Mouse (Mus musculus) forebrain, embryonic 14.5 days (tissue): Measurements from ENCODE around the gene Lin52. TPM values are rescaled to one million over a fixed set of nuclear protein-coding genes. Genes with fewer than 3 reads are reported as not detected.

Source experiments
- ATAC-seq: fragments of 200-750 bp; cut with Nextera tagmentation; 2 replicates; pipeline ENCODE4 v1.8.0; 2017; ENCODE audit warnings: mild to moderate bottlenecking, moderate library complexity
- DNase-seq: peaks from one replicate; pipeline ENCODE4 v3.0.0-alpha.2; 2015; ENCODE audit warnings: low spot score
- H3K27ac ChIP-seq: fragments of 300-500 bp; sonication (generic); 2 replicates; pipeline ENCODE4 v1.5.1; 2014; ENCODE audit warnings: low read depth, mild to moderate bottlenecking, control low read depth, low read length, moderate library complexity
- H3K27me3 ChIP-seq: fragments of 300-500 bp; sonication (generic); replicated peaks from 2 replicates; pipeline ENCODE4 v1.6.1; 2014; ENCODE audit warnings: low read length, control low read depth, mixed read lengths; ENCODE audit not compliant: control insufficient read depth, insufficient read depth
- H3K36me3 ChIP-seq: fragments of 300-500 bp; sonication (generic); 2 replicates; pipeline ENCODE4 v1.6.1; 2014; ENCODE audit warnings: low read length, control low read depth; ENCODE audit not compliant: control insufficient read depth, insufficient read depth
- H3K4me1 ChIP-seq: fragments of 300-500 bp; sonication (generic); 2 replicates; pipeline ENCODE4 v1.6.1; 2014; ENCODE audit warnings: antibody characterized with exemption, low read length, control low read depth; ENCODE audit not compliant: control insufficient read depth, insufficient read depth
- H3K4me2 ChIP-seq: fragments of 300-500 bp; sonication (generic); 2 replicates; pipeline ENCODE4 v1.6.1; 2014; ENCODE audit warnings: mild to moderate bottlenecking, control low read depth, low read length
- H3K4me3 ChIP-seq: fragments of 300-500 bp; sonication (generic); 2 replicates; pipeline ENCODE4 v1.5.1; 2014; ENCODE audit warnings: low read depth, low read length, control low read depth
- H3K9ac ChIP-seq: fragments of 300-500 bp; sonication (generic); 2 replicates; pipeline ENCODE4 v1.6.1; 2014; ENCODE audit warnings: mild to moderate bottlenecking, low read length, control low read depth, moderate library complexity
- H3K9me3 ChIP-seq: fragments of 300-500 bp; sonication (generic); replicated peaks from 2 replicates; pipeline ENCODE4 v1.6.1; 2016; ENCODE audit warnings: low read length, control low read depth, mixed read lengths; ENCODE audit not compliant: control insufficient read depth
- WGBS: fragments of 180-500 bp; shearing (Covaris S2); extraction: QIAGEN DNeasy Blood & Tissue Kit; methylation state at CpG from one replicate; pipeline ENCODE4 v1.1.7; 2014; 5-methylcytosine and 5-hydroxymethylcytosine counted together
- polyA plus RNA-seq: library from polyadenylated mRNA; unstranded; fragments of >200 nt; fragmentation: Nextera tagmentation; extraction: Ambion mirVana; gene quantifications from 2 replicates; pipeline ENCODE4 v1.2.1, GENCODE M21; 2014

The Lin52 gene
- polyA plus RNA-seq, 1 experiment from 2014 or later, result 41.2 TPM

- Histone ChIP-seq H3K36me3 (peaks cover 2% of the 10 kb centered on the region), H3K27me3 (no peaks in the 10 kb centered on the region), H3K4me1 (peaks cover 7% of the 10 kb centered on the region), H3K9me3 (no peaks in the 10 kb centered on the region), H3K27ac (peak overlapping the region; percentile 58; the same call in 1 of the 2 replicates), H3K4me2 (peak overlapping the region; percentile 82), H3K4me3 (peak overlapping the region; percentile 75), H3K9ac (peak overlapping the region; percentile 73)
- WGBS, result 2% methylated on average over 11 of the region's 11 CpGs
- ATAC-seq, result no peak
- no peak for DNase-seq
Measured at GRCm38 (mm10) chr12:84451801-84452200, 579 bp downstream of the Lin52 start.

GRCm38 (mm10) chr12:84456911-84457310, 5.7 kb downstream of the Lin52 start:
- no peak for ATAC-seq
- no peak for DNase-seq
- no peaks in the 10 kb centered on the region for H3K9me3 ChIP-seq
- WGBS, result 93% methylated on average over 3 of the region's 3 CpGs
- peaks cover 4% of the 10 kb centered on the region; the same call in 1 of the 2 replicates for H3K4me1 ChIP-seq
- H3K27ac ChIP-seq, result no peak overlapping the region
- H3K36me3 ChIP-seq, result peaks cover 40% of the 10 kb centered on the region
- H3K4me3 ChIP-seq, result no peak overlapping the region
- no peak overlapping the region for H3K9ac ChIP-seq
- H3K4me2 ChIP-seq, result no peak overlapping the region
- no peaks in the 10 kb centered on the region for H3K27me3 ChIP-seq

GRCm38 (mm10) chr12:84459845-84460244, 8.6 kb downstream of the Lin52 start:
- H3K4me3 ChIP-seq, result no peak overlapping the region
- no peaks in the 10 kb centered on the region for H3K4me1 ChIP-seq
- no peak overlapping the region for H3K4me2 ChIP-seq
- DNase-seq, result no peak
- H3K27ac ChIP-seq, result no peak overlapping the region
- no peaks in the 10 kb centered on the region for H3K27me3 ChIP-seq
- H3K9me3 ChIP-seq, result no peaks in the 10 kb centered on the region
- H3K9ac ChIP-seq, result no peak overlapping the region
- WGBS, result 62% methylated on average over 1 of the region's 1 CpGs
- no peak for ATAC-seq
- peaks cover 60% of the 10 kb centered on the region for H3K36me3 ChIP-seq

- Histone ChIP-seq H3K27ac (no peak overlapping the region), H3K36me3 (peaks cover 61% of the 10 kb centered on the region), H3K4me3 (no peak overlapping the region), H3K4me1 (no peaks in the 10 kb centered on the region), H3K27me3 (no peaks in the 10 kb centered on the region), H3K4me2 (no peak overlapping the region), H3K9ac (no peak overlapping the region), H3K9me3 (no peaks in the 10 kb centered on the region)
- DNase-seq (no peak), ATAC-seq (no peak)
- WGBS, result 95% methylated on average over 5 of the region's 5 CpGs
Measured at GRCm38 (mm10) chr12:84461416-84461815, 10.2 kb downstream of the Lin52 start.

- H3K4me2 ChIP-seq, result no peak overlapping the region
- H3K36me3 ChIP-seq, result peaks cover 56% of the 10 kb centered on the region
- no peaks in the 10 kb centered on the region for H3K4me1 ChIP-seq
- no peaks in the 10 kb centered on the region for H3K9me3 ChIP-seq
- no peak overlapping the region for H3K27ac ChIP-seq
- H3K4me3 ChIP-seq, result no peak overlapping the region
- no peaks in the 10 kb centered on the region for H3K27me3 ChIP-seq
- DNase-seq (no peak), ATAC-seq (no peak)
- 84% methylated on average over 3 of the region's 3 CpGs for WGBS
- H3K9ac ChIP-seq, result no peak overlapping the region
Measured at GRCm38 (mm10) chr12:84462856-84463255, 11.6 kb downstream of the Lin52 start.

- Histone ChIP-seq H3K36me3 (peaks cover 24% of the 10 kb centered on the region), H3K4me3 (no peak overlapping the region), H3K9me3 (no peaks in the 10 kb centered on the region), H3K4me2 (no peak overlapping the region), H3K9ac (no peak overlapping the region), H3K27ac (no peak overlapping the region), H3K4me1 (no peaks in the 10 kb centered on the region), H3K27me3 (no peaks in the 10 kb centered on the region)
- ATAC-seq, result no peak
- DNase-seq, result peak; percentile 84
- 2% methylated on average over 1 of the region's 1 CpGs for WGBS
Measured at GRCm38 (mm10) chr12:84468701-84469100, 17.5 kb downstream of the Lin52 start.

GRCm38 (mm10) chr12:84478937-84479336, 27.7 kb downstream of the Lin52 start:
- no peak overlapping the region for H3K4me2 ChIP-seq
- H3K27ac ChIP-seq, result no peak overlapping the region
- no peak overlapping the region for H3K9ac ChIP-seq
- DNase-seq (no peak), ATAC-seq (no peak)
- no peaks in the 10 kb centered on the region for H3K4me1 ChIP-seq
- 93% methylated on average over 7 of the region's 7 CpGs for WGBS
- H3K36me3 ChIP-seq, result no peaks in the 10 kb centered on the region
- H3K27me3 ChIP-seq, result no peaks in the 10 kb centered on the region
- no peaks in the 10 kb centered on the region for H3K9me3 ChIP-seq
- H3K4me3 ChIP-seq, result no peak overlapping the region

- no peaks in the 10 kb centered on the region for H3K4me1 ChIP-seq
- ATAC-seq (no peak), DNase-seq (no peak)
- no peak overlapping the region for H3K4me3 ChIP-seq
- no peaks in the 10 kb centered on the region for H3K27me3 ChIP-seq
- no peak overlapping the region for H3K27ac ChIP-seq
- no peaks in the 10 kb centered on the region for H3K9me3 ChIP-seq
- WGBS, result 70% methylated on average over 2 of the region's 2 CpGs
- no peak overlapping the region for H3K4me2 ChIP-seq
- H3K9ac ChIP-seq, result no peak overlapping the region
- H3K36me3 ChIP-seq, result no peaks in the 10 kb centered on the region
Measured at GRCm38 (mm10) chr12:84481251-84481650, 30.0 kb downstream of the Lin52 start.

GRCm38 (mm10) chr12:84482778-84483585, 31.8 kb downstream of the Lin52 start:
- Histone ChIP-seq H3K27me3 (no peaks in the 10 kb centered on the region), H3K27ac (no peak overlapping the region), H3K36me3 (no peaks in the 10 kb centered on the region), H3K4me2 (no peak overlapping the region), H3K9ac (no peak overlapping the region), H3K4me3 (no peak overlapping the region), H3K4me1 (no peaks in the 10 kb centered on the region; the same call in 1 of the 2 replicates), H3K9me3 (no peaks in the 10 kb centered on the region)
- no peak for DNase-seq
- WGBS, result 93% methylated on average over 14 of the region's 14 CpGs
- no peak for ATAC-seq
